Mouse (Mus musculus): ENCODE results near the gene Tbc1d1.

Gene Tbc1d1

GRCm38 (mm10) chr5:64155861-64156550, at the start of gene Tbc1d1:
Tbc1d1 (plus strand) TSS chr5:64156305.
- POLR2A ChIA-PET = interaction anchor here in 1 of 4 experiments (0.5 kb wide), 1 partner anchor 13 kb away, joined by 3 read pairs; no protein-coding TSS in a partner anchor
- CTCF ChIA-PET = interaction anchor here in 1 of 4 experiments (1.0 kb wide), 1 partner anchor 20 kb away, joined by 3 read pairs; no protein-coding TSS in a partner anchor

- CTCF ChIA-PET = interaction anchor here in 3 of 4 experiments (0.6 to 3.7 kb wide), 15 partner anchors 10 to 696 kb away, joined by 3 to 13 read pairs (median 4); partner anchors contain the start of gene Pgm2 (in 1 of the 3)
- POLR2A ChIA-PET = interaction anchor here in 3 of 4 experiments (0.5 to 4.3 kb wide), 21 partner anchors 9 to 1283 kb away, joined by 3 to 29 read pairs (median 4); partner anchors contain the start of genes Pgm2 (in 2 of the 3), Lias (in 1 of the 3) and Rpl9 (in 1 of the 3)
Observed at GRCm38 (mm10) chr5:64107596-64108289, 48.4 kb upstream of the Tbc1d1 start.

- CTCF ChIA-PET = interaction anchor here in 3 of 4 experiments (0.6 to 3.7 kb wide), 13 partner anchors 8 to 298 kb away, joined by 3 to 13 read pairs (median 4); partner anchors contain the start of genes 0610040J01Rik (in 1 of the 3) and Pgm2 (in 1 of the 3)
- POLR2A ChIA-PET = interaction anchor here in 3 of 4 experiments (0.6 to 3.0 kb wide), 11 partner anchors 8 to 1282 kb away, joined by 3 to 29 read pairs (median 6); partner anchors contain the start of genes Pgm2 (in 2 of the 3), Lias (in 1 of the 3) and Rpl9 (in 1 of the 3)
Observed at GRCm38 (mm10) chr5:64109217-64109616, 46.9 kb upstream of the Tbc1d1 start.

GRCm38 (mm10) chr5:64112360-64112759, 43.7 kb upstream of the Tbc1d1 start:
- ChIA-PET CTCF (no interaction called here), POLR2A (interaction anchor here in 1 of 4 experiments (0.7 kb wide), 1 partner anchor 20 kb away, joined by 3 read pairs; the partner anchor contains the start of gene Pgm2)

DNA sequence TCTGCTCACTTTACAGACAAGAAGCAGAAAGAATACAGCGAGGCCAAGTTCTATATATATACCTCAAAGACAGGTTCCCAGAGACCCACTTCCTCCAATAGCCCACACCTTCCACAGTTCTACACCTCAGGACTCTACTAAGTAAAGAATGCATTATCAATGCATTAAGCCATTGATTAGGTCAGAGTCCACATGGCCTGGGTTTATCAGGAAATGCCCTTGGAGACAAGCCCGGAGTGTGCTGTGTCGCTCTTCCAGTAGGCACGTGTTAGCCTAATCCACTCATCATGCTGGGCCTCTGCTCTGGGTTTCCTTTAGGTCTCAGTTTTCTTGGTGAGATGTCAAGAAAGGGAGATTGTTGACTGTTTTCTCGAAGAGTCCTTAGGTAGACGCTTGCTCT, 41.9 kb upstream of the Tbc1d1 start:
- ChIA-PET POLR2A (no interaction called here), CTCF (no interaction called here)

- CTCF ChIA-PET = interaction anchor here in 1 of 4 experiments (0.7 kb wide), 1 partner anchor 9 kb away, joined by 3 read pairs; no protein-coding TSS in a partner anchor
- POLR2A ChIA-PET = interaction anchor here in 3 of 4 experiments (0.5 to 2.0 kb wide), 13 partner anchors 9 to 720 kb away, joined by 3 to 9 read pairs (median 4); partner anchors contain the start of gene Pgm2 (in 2 of the 3)
Observed at GRCm38 (mm10) chr5:64117191-64117590, 38.9 kb upstream of the Tbc1d1 start.

DNA sequence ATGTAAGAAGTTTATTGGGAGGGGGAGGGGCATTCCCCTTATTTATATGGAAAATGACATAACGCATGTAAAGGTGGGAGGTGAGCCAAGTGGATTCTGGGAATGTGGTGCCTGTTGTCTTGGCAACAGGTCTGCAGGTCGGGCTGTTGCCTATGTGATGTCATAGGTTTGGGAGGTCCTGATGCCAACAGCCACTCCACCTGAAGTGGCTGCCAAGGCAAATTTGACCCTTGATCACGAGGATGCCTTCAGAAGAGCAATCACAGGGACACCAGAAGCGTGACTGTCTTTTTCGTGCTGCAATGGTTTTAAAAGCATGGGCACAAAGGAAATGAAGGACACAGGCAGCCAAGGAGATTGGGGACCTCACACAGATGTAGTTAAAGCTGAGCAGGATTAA, 30.3 kb upstream of the Tbc1d1 start:
- ChIA-PET CTCF (no interaction called here), POLR2A (interaction anchor here in 1 of 4 experiments (1.0 kb wide), 1 partner anchor 16 kb away, joined by 3 read pairs; no protein-coding TSS in a partner anchor)

DNA sequence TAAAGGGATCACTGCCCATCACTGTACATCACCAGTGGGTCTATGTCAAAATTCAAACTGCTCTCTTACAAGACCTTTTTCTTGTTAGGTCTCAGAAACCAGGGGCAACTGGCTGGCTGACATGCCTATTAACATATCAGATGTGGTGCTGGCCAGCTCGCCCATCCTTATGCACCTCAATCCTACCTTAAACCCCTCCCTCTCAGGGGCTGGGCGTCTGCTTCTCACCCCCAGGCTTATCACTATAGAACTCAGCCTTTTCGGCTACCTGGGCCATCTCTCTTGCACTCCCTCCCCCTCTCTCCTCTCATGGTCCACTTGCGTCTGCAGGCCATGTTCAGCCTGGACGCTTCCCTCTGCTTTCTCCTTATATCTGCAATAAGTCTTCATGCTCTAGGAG, 24.6 kb upstream of the Tbc1d1 start:
- ChIA-PET POLR2A (interaction anchor here in 2 of 4 experiments (0.8 to 0.9 kb wide), 2 partner anchors 23 to 24 kb away, joined by 3 to 4 read pairs; no protein-coding TSS in a partner anchor), CTCF (no interaction called here)

- CTCF ChIA-PET = no interaction called here
- POLR2A ChIA-PET = no interaction called here
Observed at GRCm38 (mm10) chr5:64133901-64134300, 22.2 kb upstream of the Tbc1d1 start.

DNA sequence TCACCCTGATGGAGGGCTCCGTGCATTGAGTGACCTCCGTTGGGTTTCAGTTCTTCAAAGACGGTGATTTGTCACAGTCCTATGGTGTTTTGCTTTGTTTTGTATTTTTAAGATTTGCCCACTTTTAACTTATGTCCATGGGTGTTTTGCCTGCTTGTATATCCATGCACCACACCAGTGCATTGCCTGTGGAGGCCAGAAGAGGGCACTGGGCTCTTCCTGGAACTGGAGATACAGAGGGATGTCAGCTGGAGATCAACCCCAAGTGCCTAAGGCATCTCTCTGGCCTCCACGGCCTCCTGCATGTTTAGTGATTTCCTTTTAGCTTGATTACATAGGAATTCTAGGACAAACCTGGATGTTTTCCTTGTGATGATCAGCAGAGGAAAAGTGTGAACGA, 19.8 kb upstream of the Tbc1d1 start:
- ChIA-PET CTCF (interaction anchor here in 3 of 4 experiments (0.7 to 2.1 kb wide), 8 partner anchors 20 to 730 kb away, joined by 3 to 10 read pairs (median 3); partner anchors contain the start of gene Tbc1d1 (in 1 of the 3)), POLR2A (interaction anchor here in 2 of 4 experiments (0.5 to 1.1 kb wide), 3 partner anchors 20 to 97 kb away, joined by 3 to 4 read pairs (median 4); no protein-coding TSS in a partner anchor)

- ChIA-PET CTCF (interaction anchor here in 1 of 4 experiments (0.6 kb wide), 1 partner anchor 68 kb away, joined by 4 read pairs; no protein-coding TSS in a partner anchor), POLR2A (interaction anchor here in 1 of 4 experiments (0.6 kb wide), 1 partner anchor 69 kb away, joined by 3 read pairs; no protein-coding TSS in a partner anchor)
Observed at GRCm38 (mm10) chr5:64140202-64140601, 15.9 kb upstream of the Tbc1d1 start.

DNA sequence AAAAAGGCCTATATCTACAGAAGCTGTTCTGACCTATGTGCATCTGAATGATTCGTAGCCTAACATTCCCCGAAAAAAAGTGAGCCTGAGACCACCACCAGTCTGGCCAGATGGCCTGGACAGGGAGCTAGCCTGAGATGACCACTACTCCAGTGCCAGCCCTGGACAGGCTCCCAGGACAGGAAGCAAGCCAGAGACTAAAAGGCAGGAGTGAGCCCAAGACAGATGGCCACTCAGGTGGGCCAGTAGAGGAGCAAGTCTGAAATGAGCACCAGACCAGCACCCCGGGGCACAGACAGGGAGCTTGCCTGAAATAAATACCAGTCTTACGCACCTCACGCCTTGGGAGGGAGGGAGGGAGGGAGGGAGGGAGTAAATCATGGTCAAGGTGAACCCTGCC, 11.8 kb upstream of the Tbc1d1 start:
- ChIA-PET POLR2A (no interaction called here), CTCF (interaction anchor here in 1 of 4 experiments (0.5 kb wide), 1 partner anchor 113 kb away, joined by 3 read pairs; no protein-coding TSS in a partner anchor)

DNA sequence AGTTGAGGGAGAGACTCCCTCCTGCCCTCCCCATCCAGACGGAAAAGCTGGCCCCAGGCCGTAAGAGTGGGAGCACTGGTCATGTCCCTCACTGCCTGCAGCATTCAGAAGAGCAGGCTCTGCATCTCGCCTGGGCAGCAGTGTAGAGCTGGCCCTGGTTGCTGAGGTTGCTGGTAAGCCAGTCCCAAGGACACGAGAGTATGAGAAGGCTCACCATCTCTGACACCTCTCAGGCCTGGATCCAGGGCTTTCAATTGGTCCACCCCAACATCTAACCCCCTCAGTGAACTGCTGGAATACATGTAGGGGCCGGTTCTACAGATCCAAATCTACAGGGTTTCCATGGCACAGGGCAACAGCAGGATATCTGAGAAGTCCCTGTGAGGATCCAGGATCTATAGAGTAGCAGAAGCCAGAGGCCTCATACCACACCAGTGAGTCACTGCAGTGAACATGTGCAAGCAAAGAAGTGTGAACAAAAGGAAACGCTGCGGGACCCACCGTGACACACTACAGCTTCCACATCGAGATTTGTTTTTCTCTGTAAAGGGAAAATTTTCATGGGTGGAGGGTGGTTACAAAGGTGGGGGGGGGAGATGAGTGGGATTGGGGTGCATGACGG, 9.6 kb upstream of the Tbc1d1 start:
- CTCF ChIA-PET = interaction anchor here in 2 of 4 experiments (0.6 to 1.5 kb wide), 2 partner anchors 72 to 260 kb away, joined by 4 read pairs; no protein-coding TSS in a partner anchor
- POLR2A ChIA-PET = interaction anchor here in 1 of 4 experiments (1.3 kb wide), 1 partner anchor 74 kb away, joined by 3 read pairs; no protein-coding TSS in a partner anchor

DNA sequence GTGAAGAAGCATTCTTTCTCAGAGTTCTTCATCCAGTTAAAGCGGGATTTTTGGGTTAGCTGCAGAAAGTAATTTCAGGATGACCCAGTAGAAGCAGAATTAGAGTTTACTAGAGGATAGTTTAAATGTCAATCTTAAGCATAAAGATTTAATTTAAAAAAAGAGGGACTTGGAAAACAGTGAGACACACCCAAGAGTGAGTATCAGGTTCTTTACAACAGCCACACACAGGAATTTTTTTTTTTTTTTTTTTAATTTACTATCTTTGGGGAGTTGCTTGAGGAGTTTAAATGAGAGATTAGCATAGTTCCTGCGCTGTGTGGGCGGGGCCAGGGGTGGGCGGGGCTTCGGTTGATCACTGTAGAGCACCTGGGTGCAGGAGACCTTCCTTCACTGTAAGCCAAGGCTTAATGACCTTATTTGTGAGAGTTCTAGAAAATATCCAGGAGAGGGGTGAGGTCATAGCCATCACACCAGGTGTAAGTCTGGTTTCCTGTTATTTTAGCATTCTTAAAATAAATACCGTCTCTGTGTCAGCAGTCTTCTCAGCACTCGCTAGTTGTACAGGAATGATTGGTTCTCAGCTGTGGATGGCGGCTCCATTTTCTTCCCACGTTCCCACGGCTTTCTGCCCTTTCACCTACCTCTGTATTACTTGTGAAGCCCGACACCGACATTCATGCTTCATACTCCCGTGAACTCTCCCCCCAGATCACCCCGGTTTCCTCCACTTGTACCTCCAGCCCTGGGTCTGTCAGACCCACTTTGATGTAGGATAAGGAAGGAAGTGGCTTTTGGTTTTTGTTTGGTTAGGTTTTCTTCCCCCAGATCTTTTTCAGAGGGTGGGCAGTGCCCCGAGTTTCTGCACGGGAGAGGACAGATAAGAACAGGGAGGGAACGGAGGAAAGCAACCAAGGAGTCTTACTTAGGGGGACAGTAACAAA, 6.6 kb upstream of the Tbc1d1 start:
- CTCF ChIA-PET = interaction anchor here in 1 of 4 experiments (0.6 kb wide), 1 partner anchor 22 kb away, joined by 3 read pairs; no protein-coding TSS in a partner anchor
- POLR2A ChIA-PET = interaction anchor here in 2 of 4 experiments (0.7 to 1.3 kb wide), 2 partner anchors 9 to 11 kb away, joined by 3 to 4 read pairs; no protein-coding TSS in a partner anchor

DNA sequence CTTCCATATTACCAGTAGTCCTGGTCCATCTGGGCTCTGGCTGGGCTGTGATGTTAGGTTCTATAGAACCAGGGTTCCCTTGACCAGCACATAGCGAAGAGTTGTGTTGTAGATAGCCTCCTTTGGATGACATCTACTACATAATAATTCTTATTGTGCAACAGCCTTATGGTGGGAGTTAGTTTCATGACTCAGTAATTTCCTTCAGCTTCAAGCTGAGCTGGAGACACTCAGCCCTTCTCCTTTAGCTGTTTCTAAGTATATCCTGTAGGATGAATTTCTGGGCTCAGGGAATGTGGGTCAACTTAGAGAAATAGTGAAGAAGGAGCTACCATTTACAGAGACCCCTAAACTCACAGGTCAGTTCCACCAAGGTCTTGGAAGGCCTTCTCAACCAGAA, 2.8 kb upstream of the Tbc1d1 start:
- POLR2A ChIA-PET = interaction anchor here in 2 of 4 experiments (1.0 kb wide), 2 partner anchors 8 to 12 kb away, joined by 3 read pairs; no protein-coding TSS in a partner anchor
- CTCF ChIA-PET = interaction anchor here in 1 of 4 experiments (0.6 kb wide), 1 partner anchor 255 kb away, joined by 5 read pairs; no protein-coding TSS in a partner anchor

DNA sequence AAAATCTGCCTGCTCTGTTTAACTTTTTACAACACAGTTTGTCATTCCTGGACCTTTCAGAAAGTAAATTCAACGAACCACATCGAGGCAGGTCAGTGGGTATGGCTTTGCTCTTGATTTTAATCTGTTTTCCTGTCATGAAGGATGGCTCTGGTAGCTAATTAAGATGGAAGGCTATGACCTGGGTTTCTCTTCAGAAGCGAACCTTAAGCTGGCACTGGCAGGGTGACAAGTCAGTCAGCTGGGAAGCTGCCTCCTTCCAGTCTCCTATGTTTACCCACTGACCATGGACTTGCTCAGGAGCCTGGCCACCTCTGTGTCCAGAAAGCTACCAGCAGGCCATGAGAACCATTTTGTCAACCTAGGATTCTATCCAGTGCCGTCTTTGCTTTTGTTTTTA, 474 bp downstream of the Tbc1d1 start:
- CTCF ChIA-PET = no interaction called here
- POLR2A ChIA-PET = interaction anchor here in 1 of 4 experiments (0.5 kb wide), 1 partner anchor 12 kb away, joined by 3 read pairs; no protein-coding TSS in a partner anchor

DNA sequence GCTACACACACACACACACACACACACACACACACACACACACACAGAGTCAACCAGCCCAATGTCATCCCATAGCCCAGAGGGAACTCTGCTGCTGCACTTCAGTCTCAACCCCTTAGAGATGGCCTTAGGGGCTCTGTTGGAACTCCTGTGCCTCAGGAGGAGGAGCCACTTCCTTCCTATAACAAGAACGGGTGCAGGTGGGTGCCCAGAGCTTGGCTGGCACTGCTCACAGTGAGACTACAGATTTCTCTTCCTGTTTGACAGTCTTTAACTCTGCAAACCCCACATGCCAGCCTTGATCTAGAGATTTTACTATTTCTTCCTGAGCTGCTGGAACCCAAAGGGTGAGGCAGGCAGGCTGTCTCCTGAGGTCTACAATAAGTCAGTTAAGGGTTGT, 1.8 kb downstream of the Tbc1d1 start:
- ChIA-PET POLR2A (interaction anchor here in 2 of 4 experiments (0.6 to 1.0 kb wide), 2 partner anchors 9 to 21 kb away, joined by 3 to 8 read pairs; no protein-coding TSS in a partner anchor), CTCF (interaction anchor here in 1 of 4 experiments (0.7 kb wide), 1 partner anchor 88 kb away, joined by 4 read pairs; no protein-coding TSS in a partner anchor)

All from embryonic stem cell, embryonic (primary cell).